Mouse (Mus musculus) neural tube, embryonic 13.5 days (tissue): ENCODE results near the gene B3gntl1. TPM values are rescaled to one million over a fixed set of nuclear protein-coding genes. Genes with fewer than 3 reads are reported as not detected.

Experiments
- polyA plus RNA-seq: library from polyadenylated mRNA; unstranded; fragments of >200 nt; fragmentation: Nextera tagmentation; extraction: Ambion mirVana; gene quantifications from 2 replicates; pipeline ENCODE4 v1.2.1, GENCODE M21; 2015

The B3gntl1 gene
- polyA plus RNA-seq, 1 experiment from 2014 or later, result 6.2 TPM

Other genes starting within 250 kb of the B3gntl1 start
- gene Fn3k, start 238.2 kb downstream of the B3gntl1 start, polyA plus RNA-seq, result 5.1 and 6.1 TPM in 2 replicates
- gene Tbcd, start 221.2 kb downstream of the B3gntl1 start, polyA plus RNA-seq, result 56.3 and 58.4 TPM in 2 replicates
- gene Zfp750, start 153.8 kb downstream of the B3gntl1 start, polyA plus RNA-seq, result 0.61 and 0.65 TPM in 2 replicates
- 15.0 and 21.2 TPM in 2 replicates for gene Metrnl, start 28.4 kb upstream of the B3gntl1 start, polyA plus RNA-seq
- not detected in 2 replicates for gene Ptchd3, start 157.1 kb upstream of the B3gntl1 start, polyA plus RNA-seq